Mouse (Mus musculus): ENCODE measurements around the gene Sirt2. TPM values are rescaled to one million over a fixed set of nuclear protein-coding genes. Genes with fewer than 3 reads are reported as not detected.
A peak's percentile ranks its signal among the peaks of the same experiment; 100 is the strongest.

The Sirt2 gene
- total RNA-seq, 2 experiments from 2014 or later, result 70.7 to 76.3 TPM

DNA sequence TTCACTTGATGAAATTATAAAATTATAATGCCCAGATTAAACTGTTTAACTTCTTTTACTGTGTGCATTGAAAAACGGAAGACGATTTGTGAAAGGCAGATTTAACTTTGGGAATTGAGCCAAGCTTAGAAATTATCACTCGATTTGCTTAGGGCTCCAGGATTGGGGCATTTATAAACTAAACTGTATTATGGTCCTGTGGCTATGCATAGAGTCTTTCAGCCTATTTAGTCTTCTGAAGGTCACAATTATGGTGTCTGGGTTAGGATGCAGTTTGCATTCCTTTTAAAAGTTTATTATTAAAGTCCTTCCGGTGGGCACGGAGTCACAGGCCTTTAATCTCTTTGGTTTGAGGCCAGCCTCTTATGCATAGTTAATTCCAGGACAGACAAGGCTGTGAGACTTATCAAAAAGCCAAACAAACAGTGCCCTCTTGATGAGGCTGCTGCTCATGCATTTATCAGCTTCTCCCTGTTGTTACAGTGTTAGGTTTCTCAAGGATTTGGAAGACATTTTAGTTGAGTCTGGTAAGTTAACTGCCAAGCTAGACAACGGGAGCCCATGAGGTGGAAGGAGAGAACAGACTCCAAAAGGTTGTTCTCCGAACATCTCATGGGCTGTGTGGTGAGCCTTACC, 45.2 kb downstream of the Sirt2 start:
- intact Hi-C loops (cut with DNase I), result loop anchor here (1.0 to 5.0 kb wide), 2 partner anchors 9 to 146 kb away; no protein-coding TSS in a partner anchor
- DNase-seq, result peak in 1 of 2 experiments; percentile 50

- peak in 1 of 2 experiments; percentile 50 for DNase-seq
- intact Hi-C loops (cut with DNase I), result loop anchor here (1.0 to 5.0 kb wide), 2 partner anchors 8 to 145 kb away; no protein-coding TSS in a partner anchor
These were observed 45.9 kb downstream of the Sirt2 start for GRCm38 (mm10) chr7:28812436-28812835.

- DNase-seq, result peak in 1 of 2 experiments; percentile 27
- intact Hi-C loops (cut with DNase I), result loop anchor here (1.0 to 5.0 kb wide), 3 partner anchors 7 to 144 kb away; no protein-coding TSS in a partner anchor
These were observed 46.4 kb downstream of the Sirt2 start for GRCm38 (mm10) chr7:28812949-28813348.

DNA sequence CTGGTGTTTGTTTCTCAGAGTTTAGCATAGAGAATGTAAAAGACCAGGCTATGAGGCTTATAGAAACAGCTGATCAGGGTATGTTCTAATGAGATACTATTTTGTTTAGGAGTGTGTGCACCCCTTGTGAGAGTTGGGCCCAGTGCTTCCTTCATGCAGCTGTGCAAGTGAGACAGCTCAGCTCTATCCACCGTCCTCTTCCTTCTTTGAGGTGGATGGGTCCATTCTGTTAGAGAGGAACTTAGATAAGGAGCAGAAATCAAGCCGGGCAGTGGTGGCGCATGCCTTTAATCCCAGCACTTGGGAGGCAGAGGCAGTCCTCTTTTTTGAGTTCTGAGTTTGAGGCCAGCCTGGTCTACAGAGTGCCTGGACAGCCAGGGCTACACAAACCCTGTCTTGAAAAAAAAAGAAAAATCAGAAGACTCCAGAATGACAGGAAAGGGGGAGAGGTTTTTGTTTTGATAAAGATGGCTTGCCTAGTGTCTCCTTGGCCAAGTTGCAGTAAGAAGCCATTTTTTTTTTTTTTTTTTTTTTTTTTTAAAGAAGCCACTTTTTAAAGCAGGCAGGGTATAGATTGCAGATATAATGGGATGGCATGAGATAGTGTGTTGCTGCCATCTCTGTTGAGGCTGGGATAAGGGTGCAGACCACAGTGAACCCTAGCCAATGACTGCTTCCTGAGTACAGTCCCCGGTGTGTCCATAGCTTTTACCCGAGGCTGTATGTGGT, 47.9 kb downstream of the Sirt2 start:
- intact Hi-C loops (cut with DNase I), result loop anchor here (5.0 kb wide), 1 partner anchor 143 kb away; no protein-coding TSS in a partner anchor
- DNase-seq, result no peak

DNA sequence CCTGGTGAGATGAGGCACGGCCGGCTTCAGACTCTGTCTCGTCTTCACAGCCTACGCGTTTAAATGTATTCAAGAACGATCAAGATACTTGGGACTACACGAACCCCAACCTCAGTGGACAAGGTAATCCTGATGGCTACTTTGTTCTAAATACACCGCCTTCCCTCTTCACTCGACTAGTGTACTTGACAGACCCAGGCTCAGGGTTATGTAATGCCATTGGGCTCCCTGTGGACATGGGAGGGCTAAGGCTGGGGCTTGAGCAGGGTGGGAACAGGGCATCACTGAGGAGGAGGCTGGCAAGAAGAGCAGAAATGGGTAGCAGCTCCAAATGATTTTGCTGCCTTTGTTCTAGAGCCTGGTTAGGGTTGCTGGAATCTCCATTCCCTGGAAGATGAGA, 48.7 kb downstream of the Sirt2 start:
- intact Hi-C loops (cut with DNase I), result no loop called here
- DNase-seq, result no peak

GRCm38 (mm10) chr7:28816201-28816600, 49.7 kb downstream of the Sirt2 start:
- peak in 1 of 2 experiments; percentile 58 for DNase-seq
- intact Hi-C loops (cut with DNase I), result no loop called here

GRCm38 (mm10) chr7:28816920-28817319, 50.4 kb downstream of the Sirt2 start:
- DNase-seq, result no peak
- intact Hi-C loops (cut with DNase I), result no loop called here

GRCm38 (mm10) chr7:28817524-28817923, 51.0 kb downstream of the Sirt2 start:
- no peak for DNase-seq

DNA sequence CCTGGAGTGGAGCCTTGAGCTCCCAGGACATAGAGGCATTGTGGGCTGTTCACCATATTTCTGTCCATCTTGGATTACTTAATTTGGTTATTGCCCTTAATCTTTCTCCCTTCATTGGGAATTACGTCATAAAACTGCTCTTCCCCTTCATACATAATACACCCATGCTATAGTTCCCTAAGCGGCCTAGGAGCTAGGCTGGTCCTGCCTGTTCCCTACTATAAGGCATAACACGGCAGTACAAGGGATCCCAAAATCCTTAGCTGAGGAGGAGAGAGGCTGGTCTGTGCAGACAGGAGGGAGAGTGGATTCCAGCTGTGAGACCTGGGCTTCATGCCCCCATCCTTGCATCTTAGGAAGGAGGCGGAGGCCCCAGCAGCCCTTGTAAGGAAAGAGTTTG, 51.4 kb downstream of the Sirt2 start:
- intact Hi-C loops (cut with DNase I), result no loop called here
- no peak for DNase-seq

More at GRCm38 (mm10) chr7:28817524-28817923, 51.0 kb downstream of the Sirt2 start:
- intact Hi-C loops (cut with DNase I), result no loop called here

DNA sequence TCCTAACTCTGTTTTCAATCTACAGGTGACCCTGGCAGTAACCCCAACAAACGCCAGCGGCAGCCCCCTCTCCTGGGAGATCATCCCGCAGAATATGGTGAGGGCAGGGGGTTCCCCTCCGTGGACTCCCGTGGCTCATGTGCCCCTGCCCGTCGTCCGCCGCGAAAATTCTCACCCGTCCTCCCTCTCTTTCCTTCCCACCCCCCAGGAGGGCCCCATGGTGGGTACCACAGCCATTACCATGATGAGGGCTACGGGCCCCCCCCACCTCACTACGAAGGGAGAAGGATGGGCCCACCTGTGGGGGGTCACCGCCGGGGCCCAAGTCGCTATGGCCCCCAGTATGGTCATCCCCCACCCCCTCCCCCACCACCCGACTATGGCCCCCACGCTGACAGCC, 51.9 kb downstream of the Sirt2 start:
- no peak for DNase-seq
- intact Hi-C loops (cut with DNase I), result no loop called here

DNA sequence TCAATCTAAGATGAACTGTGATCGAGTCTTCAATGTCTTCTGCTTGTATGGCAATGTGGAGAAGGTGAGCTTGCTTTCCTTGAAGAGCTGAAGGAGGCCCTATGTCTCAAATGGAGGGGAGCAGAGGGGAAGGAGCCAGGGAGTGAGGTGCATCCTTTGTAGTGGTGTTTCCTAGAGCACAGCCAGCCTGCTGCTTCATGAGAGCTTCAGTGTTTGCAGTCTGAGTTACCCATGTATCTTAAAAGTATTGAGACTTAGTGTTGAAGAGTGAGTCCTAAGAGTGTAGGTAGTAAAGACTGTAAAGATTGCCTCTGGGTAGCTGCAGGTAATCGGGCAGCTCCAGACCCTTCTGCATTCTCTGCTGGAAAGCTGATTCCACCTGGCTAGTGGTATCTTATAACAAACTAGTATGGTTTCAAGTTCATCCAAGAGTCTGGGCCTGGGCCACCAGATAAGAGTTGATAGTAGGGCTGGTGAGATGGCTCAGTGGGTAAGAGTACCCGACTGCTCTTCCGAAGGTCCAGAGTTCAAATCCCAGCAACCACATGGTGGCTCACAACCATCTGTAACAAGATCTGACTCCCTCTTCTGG, 52.4 kb downstream of the Sirt2 start:
- intact Hi-C loops (cut with DNase I), result no loop called here
- DNase-seq, result no peak

DNA sequence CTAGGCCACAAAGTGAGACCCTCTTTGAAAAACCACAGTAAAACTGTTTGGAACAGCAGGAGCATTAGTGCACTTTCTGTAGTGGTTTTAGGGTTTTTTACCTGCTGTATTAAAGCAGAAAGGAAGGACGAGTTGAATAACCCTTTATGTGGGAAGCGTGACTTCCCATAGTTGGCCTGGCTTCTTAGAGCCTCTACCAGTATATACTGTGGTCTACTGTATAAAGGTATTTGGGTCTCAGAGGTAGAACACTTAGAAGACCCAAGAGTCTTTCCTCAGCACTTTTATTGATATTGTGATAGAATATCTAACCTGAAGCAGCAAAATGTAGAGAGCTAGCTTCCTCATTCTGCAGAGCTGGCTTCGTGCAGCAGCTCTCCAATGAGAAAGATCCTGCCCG, 53.0 kb downstream of the Sirt2 start:
- intact Hi-C loops (cut with DNase I), result no loop called here
- no peak for DNase-seq

DNA sequence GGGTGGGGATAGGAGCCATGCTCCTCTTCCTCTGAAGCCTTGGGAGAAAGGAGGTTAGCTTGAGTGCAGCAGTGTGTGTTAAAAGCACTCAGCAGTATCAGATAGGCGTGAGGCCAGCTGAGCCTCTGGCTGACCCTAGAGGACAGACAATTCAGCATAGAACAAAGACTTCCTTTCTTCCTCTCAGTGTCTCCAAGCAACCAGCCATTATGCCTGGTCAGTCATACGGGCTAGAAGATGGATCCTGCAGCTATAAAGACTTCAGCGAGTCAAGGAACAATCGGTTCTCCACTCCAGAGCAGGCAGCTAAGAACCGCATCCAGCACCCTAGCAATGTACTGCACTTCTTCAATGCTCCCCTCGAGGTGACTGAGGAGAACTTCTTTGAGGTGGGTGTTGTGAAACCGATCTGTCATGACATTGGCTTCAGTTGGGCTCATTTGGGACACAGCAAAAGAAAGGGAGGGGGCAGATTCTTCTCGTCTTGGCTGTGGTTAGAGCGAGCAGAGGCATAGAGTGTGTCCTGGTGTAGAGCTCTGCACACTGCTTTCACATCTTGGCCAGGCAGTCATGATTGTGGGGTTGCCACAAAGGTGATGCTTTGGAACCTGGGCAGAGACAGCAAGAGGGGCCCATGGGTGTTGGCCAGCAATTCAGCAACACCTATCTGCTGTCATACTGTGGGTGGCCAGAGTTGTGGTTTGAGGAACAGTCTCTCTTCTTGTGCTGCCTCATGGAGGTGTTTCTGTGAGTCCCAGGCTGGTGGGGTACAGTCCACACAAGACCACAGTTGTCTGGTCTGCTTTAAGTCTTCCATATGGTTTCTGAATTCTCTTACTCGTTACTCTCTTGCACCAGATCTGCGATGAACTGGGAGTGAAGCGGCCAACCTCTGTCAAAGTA, 54.1 kb downstream of the Sirt2 start:
- peak; percentile 74 to 75 for DNase-seq
- intact Hi-C loops (cut with DNase I), result loop anchor here (1.0 kb wide), 1 partner anchor 8 kb away; no protein-coding TSS in a partner anchor

DNA sequence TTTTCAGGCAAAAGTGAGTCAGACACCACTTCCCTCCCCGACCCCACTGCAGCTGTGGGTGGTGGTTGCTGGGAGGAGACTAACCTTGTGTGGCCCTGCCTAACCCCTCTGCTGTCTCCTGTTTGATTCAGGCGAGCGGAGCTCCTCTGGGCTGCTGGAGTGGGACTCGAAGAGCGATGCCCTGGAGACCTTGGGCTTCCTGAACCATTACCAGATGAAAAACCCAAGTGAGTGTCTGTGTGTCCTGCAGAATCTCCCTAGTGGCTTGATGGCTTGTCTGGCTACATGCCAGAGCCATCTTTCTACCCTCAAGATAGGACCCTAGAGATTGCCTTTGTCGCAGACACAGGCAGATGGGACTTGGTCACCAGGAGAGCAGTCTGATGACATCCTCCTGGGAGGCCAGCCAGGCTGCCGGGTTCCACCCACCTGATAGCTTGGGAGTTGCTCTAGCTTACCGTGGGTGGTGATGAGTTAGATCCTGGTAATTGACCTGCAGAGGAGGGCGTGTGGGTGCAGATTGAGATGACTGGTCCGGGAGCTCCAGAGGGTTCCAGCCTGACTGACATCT, 54.8 kb downstream of the Sirt2 start:
- intact Hi-C loops (cut with DNase I), result no loop called here
- peak; percentile 79 to 85 for DNase-seq

- no peak for DNase-seq
- intact Hi-C loops (cut with DNase I), result no loop called here
These were observed 56.0 kb downstream of the Sirt2 start for GRCm38 (mm10) chr7:28822556-28822955.

- intact Hi-C loops (cut with DNase I), result loop anchor here (1.0 kb wide), 1 partner anchor 10 kb away; no protein-coding TSS in a partner anchor
- DNase-seq, result peak in 1 of 2 experiments; percentile 38
These were observed 56.7 kb downstream of the Sirt2 start for GRCm38 (mm10) chr7:28822993-28823903.

- DNase-seq, result no peak
- intact Hi-C loops (cut with DNase I), result loop anchor here (1.0 to 2.0 kb wide), 2 partner anchors 11 to 15 kb away; partner anchors contain the start of gene Hnrnpl
These were observed 57.4 kb downstream of the Sirt2 start for GRCm38 (mm10) chr7:28823932-28824331.

- peak; percentile 95 for DNase-seq
- intact Hi-C loops (cut with DNase I), result loop anchor here (2.0 kb wide), 1 partner anchor 16 kb away; the partner anchor contains the start of gene Hnrnpl
These were observed 58.6 kb downstream of the Sirt2 start, which contains the start of gene Ech1 for GRCm38 (mm10) chr7:28824941-28825685. Gene Ech1 (plus strand): TSS chr7:28825217.

Data from heart, postnatal 10 days (tissue).